Mouse (Mus musculus) forebrain, embryonic 13.5 days (tissue): ENCODE measurements around the gene Cfap74. TPM values are rescaled to one million over a fixed set of nuclear protein-coding genes. Genes with fewer than 3 reads are reported as not detected.
"Not testable (repeated sequence)": the region's sequence is repeated elsewhere in the genome, so short reads cannot be mapped to it uniquely, and the experiment has no call there.

ENCODE experiments used
- ATAC-seq: fragments of 200-750 bp; cut with Nextera tagmentation; 2 replicates; pipeline ENCODE4 v1.8.0; 2017
- H3K27ac ChIP-seq: fragments of 300-500 bp; sonication (generic); 2 replicates; pipeline ENCODE4 v1.5.1; 2015; ENCODE audit warnings: inconsistent platforms, mild to moderate bottlenecking, moderate library complexity
- H3K27me3 ChIP-seq: fragments of 300-500 bp; sonication (generic); 2 replicates; pipeline ENCODE4 v1.6.1; 2015; ENCODE audit warnings: mild to moderate bottlenecking, inconsistent platforms
- H3K36me3 ChIP-seq: fragments of 300-500 bp; sonication (generic); 2 replicates; pipeline ENCODE4 v1.6.1; 2015; ENCODE audit warnings: mild to moderate bottlenecking, inconsistent platforms; ENCODE audit not compliant: poor library complexity, severe bottlenecking
- H3K4me1 ChIP-seq: fragments of 300-500 bp; sonication (generic); 2 replicates; pipeline ENCODE4 v1.6.1; 2015; ENCODE audit warnings: inconsistent platforms
- H3K4me2 ChIP-seq: fragments of 300-500 bp; sonication (generic); 2 replicates; pipeline ENCODE4 v1.6.1; 2015; ENCODE audit warnings: inconsistent platforms, mild to moderate bottlenecking, moderate library complexity
- H3K4me3 ChIP-seq: fragments of 300-500 bp; sonication (generic); 2 replicates; pipeline ENCODE4 v1.5.1; 2015; ENCODE audit warnings: mild to moderate bottlenecking, inconsistent platforms
- H3K9ac ChIP-seq: fragments of 300-500 bp; sonication (generic); 2 replicates; pipeline ENCODE4 v1.6.1; 2015; ENCODE audit warnings: mild to moderate bottlenecking, inconsistent platforms
- H3K9me3 ChIP-seq: fragments of 300-500 bp; sonication (generic); replicated peaks from 2 replicates; pipeline ENCODE4 v1.6.1; 2016; ENCODE audit warnings: inconsistent platforms
- WGBS: fragments of 180-500 bp; shearing (Covaris S2); methylation state at CpG from one replicate; pipeline ENCODE4 v1.1.7; 2015; 5-methylcytosine and 5-hydroxymethylcytosine counted together
- polyA plus RNA-seq: library from polyadenylated mRNA; unstranded; fragments of >200 nt; fragmentation: Nextera tagmentation; extraction: Ambion mirVana; gene quantifications from 2 replicates; pipeline ENCODE4 v1.2.1, GENCODE M21; 2015

Gene Cfap74
- polyA plus RNA-seq, 1 experiment from 2014 or later, result 4.3 TPM

DNA sequence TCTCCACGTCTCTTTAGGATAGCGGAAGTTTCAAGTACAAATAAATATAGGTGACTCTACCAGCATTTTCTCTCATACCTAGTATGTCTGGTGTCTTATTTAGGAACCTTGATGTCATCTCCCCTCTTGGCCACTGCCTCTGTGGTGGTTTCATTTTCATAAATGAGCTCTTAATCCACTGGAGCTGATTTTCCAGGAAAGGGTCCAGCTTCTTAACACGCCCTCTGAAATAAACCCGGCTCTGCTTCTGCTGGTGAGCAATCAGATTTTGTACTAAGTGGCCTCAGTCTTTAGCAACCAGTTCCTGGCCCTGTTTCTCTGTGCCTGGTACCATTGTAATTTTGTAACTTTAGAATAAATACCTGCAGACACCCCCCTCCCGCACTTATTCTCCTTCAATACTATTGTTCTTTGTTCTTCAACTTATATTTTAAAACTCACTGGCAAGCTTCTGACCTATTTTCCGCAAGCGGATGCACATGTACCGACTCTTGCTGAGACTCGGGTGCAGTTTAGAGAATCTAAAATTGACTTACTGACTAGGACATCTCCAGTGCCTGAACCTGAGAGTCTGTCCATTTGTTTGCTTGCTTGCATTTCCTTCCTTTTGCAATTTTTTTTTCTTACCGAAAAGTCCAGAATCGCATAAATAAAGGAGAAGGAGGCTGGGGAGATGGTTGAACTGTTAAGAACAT lies 4.8 kb downstream of the Cfap74 start:
- Histone ChIP-seq H3K27ac (no peak overlapping the region), H3K36me3 (no peaks in the 10 kb centered on the region), H3K27me3 (no peaks in the 10 kb centered on the region), H3K9me3 (no peaks in the 10 kb centered on the region), H3K4me2 (no peak overlapping the region), H3K9ac (no peak overlapping the region), H3K4me3 (no peak overlapping the region), H3K4me1 (peaks cover 6% of the 10 kb centered on the region)
- no peak for ATAC-seq
- WGBS, result 96% methylated on average over 11 of the region's 11 CpGs

DNA sequence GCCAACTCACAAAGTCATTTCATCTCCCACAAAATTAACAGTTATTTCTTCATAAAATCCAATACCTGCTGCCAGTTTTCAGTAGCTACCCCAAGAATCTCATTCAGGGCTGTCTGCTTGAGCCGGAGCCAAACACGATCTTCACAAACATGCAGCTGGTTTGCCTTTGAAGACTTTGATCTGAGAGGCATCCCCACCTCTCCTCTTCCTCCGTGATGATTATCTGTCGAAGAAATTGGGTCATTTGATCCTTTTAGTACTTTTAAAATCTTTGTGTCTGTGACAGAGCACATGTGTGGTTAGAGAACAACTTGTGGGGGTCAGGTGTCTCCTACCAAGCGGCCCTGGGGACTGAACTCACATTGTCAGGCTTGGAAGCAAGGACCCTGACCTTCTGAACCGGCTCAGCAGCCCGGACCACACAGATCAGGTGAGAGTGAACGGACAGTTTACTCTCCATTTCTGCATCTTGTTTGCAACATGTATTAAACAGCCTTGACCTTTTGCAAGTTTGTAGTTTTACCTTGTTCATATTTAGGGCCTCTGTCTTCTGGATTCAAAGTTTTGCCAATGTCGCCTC lies 5.8 kb downstream of the Cfap74 start:
- ATAC-seq, result no peak

DNA sequence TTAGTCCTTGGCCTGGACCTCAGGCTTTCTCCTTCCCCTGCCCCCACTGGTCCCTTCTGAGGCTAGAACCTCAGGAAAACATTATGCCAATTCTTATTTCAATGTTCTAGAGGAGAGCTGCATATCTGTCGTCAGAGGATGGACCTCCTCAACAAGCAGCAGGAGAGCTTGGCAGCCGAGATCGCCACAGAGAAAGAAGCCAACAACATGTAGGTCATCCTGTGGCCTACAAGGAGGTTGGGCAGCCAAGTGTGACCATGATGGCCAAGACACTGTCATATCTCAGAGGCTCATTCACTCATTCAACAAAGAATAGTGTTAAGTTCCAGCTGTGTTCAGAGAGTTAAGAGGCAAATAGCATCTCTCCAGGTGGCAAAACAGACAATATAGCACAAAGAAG lies 11.1 kb downstream of the Cfap74 start:
- WGBS, result 84% methylated on average over 3 of the region's 3 CpGs
- H3K4me2 ChIP-seq, result no peak overlapping the region
- no peaks in the 10 kb centered on the region for H3K27me3 ChIP-seq
- ATAC-seq, result no peak
- no peak overlapping the region for H3K4me3 ChIP-seq
- H3K9me3 ChIP-seq, result no peaks in the 10 kb centered on the region
- H3K9ac ChIP-seq, result no peak overlapping the region
- no peaks in the 10 kb centered on the region for H3K4me1 ChIP-seq
- H3K36me3 ChIP-seq, result 0 out of 2 replicates have a peak, but pooled peaks cover 8% of the 10 kb centered on the region
- no peak overlapping the region for H3K27ac ChIP-seq

More for the DNA sequence above, 5.8 kb downstream of the Cfap74 start:
- no peaks in the 10 kb centered on the region for H3K9me3 ChIP-seq
- no peak overlapping the region for H3K4me3 ChIP-seq
- WGBS, result 86% methylated on average over 9 of the region's 9 CpGs
- H3K27ac ChIP-seq, result no peak overlapping the region
- H3K36me3 ChIP-seq, result no peaks in the 10 kb centered on the region
- H3K9ac ChIP-seq, result no peak overlapping the region
- H3K4me1 ChIP-seq, result peaks cover 3% of the 10 kb centered on the region; the same call in 1 of the 2 replicates
- no peak overlapping the region for H3K4me2 ChIP-seq
- H3K27me3 ChIP-seq, result no peaks in the 10 kb centered on the region

DNA sequence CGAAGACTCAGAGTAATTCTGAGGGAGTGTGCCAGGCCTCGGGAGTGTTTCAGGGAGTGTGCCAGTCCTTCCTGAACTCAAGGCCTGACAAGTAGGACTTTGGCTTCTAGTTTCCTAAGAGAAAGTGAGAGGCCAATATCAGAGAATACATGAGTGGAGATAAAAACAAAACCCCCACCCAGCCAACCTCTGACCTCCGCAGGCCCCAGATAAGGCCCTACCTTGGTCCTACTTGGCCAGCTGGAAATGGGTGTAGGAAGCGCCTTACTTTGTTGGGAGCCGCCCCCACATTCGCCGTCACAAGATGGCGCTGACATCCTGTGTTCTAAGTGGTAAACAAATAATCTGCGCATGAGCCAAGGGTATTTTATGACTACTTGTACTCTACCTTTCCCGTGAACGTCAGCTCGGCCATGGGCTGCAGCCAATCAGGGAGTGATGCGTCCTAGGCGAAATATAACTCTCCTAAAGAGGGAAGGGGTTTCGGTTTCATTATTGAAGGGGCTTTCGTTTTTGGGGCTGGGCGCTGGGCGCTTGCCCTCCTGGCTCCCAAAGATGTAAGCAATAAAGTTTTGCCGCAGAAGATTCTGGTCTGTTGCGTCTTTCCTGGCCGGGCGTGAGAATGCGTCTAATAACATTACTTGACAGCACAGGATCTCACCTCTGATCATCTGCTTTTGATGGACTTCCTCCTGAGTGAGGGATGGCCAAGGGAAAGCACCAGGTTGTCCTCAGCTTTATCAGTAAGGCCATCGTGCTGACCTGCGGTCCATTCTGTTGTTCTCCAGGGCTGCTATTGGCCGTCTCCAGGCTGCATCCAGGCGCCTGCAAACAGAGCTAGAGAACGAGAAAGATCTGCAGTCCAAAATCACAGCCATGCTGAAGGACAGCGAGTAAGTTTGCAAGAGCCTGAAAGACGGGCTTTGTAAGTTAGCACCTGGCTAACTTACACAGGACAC lies 12.7 kb downstream of the Cfap74 start:
- WGBS, result 88% methylated on average over 21 of the region's 30 CpGs

DNA sequence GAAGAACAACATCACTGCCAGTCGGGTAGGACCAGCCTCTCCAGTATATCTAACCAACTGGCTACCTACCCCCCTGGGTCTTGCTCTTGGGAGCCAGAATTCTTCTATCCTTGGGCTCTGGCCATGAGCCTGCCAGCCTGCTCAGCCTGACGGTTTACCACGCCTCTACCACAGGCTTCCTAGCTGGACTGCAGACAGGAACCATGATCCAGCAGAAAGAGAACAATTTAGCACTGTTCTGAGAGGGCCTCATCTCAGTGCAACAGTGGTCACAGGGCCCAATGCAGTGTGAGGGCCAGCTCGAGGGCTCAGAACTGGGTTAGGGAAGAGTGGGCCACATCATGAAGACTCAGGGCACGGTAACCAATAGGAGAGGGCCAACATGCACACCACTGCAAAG lies 15.0 kb downstream of the Cfap74 start:
- Histone ChIP-seq H3K27ac (no peak overlapping the region), H3K4me2 (no peak overlapping the region), H3K4me3 (no peak overlapping the region), H3K36me3 (0 out of 2 replicates have a peak, but pooled peaks cover 8% of the 10 kb centered on the region), H3K27me3 (no peaks in the 10 kb centered on the region), H3K4me1 (no peaks in the 10 kb centered on the region), H3K9ac (no peak overlapping the region), H3K9me3 (no peaks in the 10 kb centered on the region)
- ATAC-seq, result no peak
- 90% methylated on average over 5 of the region's 5 CpGs for WGBS

More for the DNA sequence above, 12.7 kb downstream of the Cfap74 start:
- not testable (repeated sequence) for H3K4me3 ChIP-seq, H3K36me3 ChIP-seq, H3K9ac ChIP-seq, H3K4me2 ChIP-seq, H3K4me1 ChIP-seq, H3K27me3 ChIP-seq, H3K27ac ChIP-seq, H3K9me3 ChIP-seq, ATAC-seq

DNA sequence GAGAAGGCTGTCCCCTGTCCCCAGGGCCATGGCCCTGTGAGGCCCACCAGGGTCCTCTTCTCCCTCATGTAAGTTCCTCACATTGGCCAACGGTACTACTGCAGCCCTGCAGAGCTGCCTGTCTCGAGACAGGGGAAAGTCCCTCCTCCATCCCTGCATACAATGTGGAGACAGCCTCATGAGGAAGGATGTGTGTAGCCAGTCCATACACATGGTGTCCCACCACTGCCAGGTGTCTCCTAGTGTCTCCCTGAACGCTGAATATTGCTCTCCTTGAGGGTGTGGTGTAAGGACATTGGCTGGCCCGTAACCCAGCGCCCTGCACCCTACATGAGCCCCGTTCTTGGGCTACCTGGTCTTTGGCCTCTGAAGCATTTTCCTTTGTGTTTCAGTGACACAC lies 17.3 kb downstream of the Cfap74 start:
- 89% methylated on average over 6 of the region's 6 CpGs for WGBS
- Histone ChIP-seq H3K4me2 (no peak overlapping the region), H3K9me3 (no peaks in the 10 kb centered on the region), H3K27ac (no peak overlapping the region), H3K4me1 (no peaks in the 10 kb centered on the region), H3K9ac (no peak overlapping the region), H3K36me3 (no peaks in the 10 kb centered on the region), H3K4me3 (no peak overlapping the region), H3K27me3 (no peaks in the 10 kb centered on the region)
- ATAC-seq, result no peak

DNA sequence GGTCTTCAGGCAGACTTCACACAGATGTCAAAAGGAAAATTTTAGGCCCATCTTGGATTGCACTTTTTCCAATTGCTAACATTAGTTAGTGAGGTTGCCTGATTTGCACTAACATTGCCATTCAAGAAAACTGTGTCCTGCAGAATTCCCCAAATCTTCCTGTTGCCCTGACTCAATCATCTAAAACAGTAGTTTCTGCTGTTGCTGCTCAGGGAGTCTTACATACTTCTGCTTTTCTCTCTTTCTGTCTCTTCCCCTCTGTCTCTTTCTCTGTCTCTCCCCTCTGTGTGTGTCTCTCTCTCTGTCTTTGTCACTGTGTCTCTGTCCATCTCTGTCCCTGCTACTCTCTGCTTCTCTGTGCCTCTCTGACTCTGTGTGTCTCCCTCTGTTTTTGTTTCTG lies 19.5 kb downstream of the Cfap74 start:
- Histone ChIP-seq H3K27ac (no peak overlapping the region), H3K4me3 (no peak overlapping the region), H3K9me3 (no peaks in the 10 kb centered on the region), H3K4me1 (no peaks in the 10 kb centered on the region), H3K9ac (no peak overlapping the region), H3K36me3 (no peaks in the 10 kb centered on the region), H3K27me3 (no peaks in the 10 kb centered on the region), H3K4me2 (no peak overlapping the region)
- no peak for ATAC-seq

DNA sequence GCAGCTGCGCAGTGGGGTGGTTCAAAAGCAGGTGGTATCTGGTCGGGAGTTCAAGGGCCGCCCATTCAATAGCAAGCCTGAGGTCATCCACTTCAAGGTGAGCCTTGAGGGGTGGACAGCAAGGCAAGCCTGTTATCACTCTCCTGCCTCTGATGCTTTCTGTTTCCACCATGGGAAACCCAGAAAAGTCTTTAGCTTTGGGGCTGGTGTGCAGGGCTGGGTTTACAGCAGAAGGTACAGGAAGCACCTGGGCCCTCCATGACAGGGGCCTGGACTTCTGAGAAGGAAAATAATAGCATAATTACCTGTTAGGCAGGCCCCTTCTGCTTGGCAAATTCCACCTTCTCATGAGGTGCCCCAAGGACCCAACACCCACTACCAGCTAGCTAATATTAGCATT lies 20.2 kb downstream of the Cfap74 start:
- H3K4me2 ChIP-seq, result no peak overlapping the region
- H3K9me3 ChIP-seq, result no peaks in the 10 kb centered on the region
- H3K9ac ChIP-seq, result no peak overlapping the region
- H3K36me3 ChIP-seq, result no peaks in the 10 kb centered on the region
- no peak overlapping the region for H3K27ac ChIP-seq
- H3K4me3 ChIP-seq, result no peak overlapping the region
- WGBS, result 86% methylated on average over 3 of the region's 3 CpGs
- no peaks in the 10 kb centered on the region for H3K27me3 ChIP-seq
- H3K4me1 ChIP-seq, result no peaks in the 10 kb centered on the region
- ATAC-seq, result no peak

DNA sequence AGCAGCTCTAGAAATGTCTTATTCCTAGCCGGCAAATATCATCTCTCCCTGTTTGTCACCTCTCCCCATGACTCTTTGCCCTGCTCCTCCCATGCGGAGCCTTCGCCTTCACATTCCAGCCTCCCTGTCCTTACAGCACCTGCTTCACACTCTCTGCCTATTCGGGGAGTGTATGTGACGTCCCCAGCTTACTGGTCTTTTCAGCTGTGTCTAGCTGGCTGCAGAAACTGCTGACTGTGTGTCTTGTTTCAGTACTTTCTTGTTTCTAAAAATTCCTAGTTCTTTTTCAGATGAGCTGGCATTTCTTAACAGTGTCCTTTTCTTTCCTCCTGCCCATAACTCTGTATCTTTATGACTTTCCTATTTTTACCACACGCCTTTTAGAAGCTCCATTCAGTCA lies 23.4 kb downstream of the Cfap74 start:
- no peaks in the 10 kb centered on the region for H3K27me3 ChIP-seq
- no peak overlapping the region for H3K27ac ChIP-seq
- H3K36me3 ChIP-seq, result no peaks in the 10 kb centered on the region
- no peak overlapping the region for H3K4me3 ChIP-seq
- 93% methylated on average over 6 of the region's 6 CpGs for WGBS
- H3K4me2 ChIP-seq, result no peak overlapping the region
- no peak for ATAC-seq
- H3K9ac ChIP-seq, result no peak overlapping the region
- no peaks in the 10 kb centered on the region for H3K9me3 ChIP-seq
- no peaks in the 10 kb centered on the region for H3K4me1 ChIP-seq

DNA sequence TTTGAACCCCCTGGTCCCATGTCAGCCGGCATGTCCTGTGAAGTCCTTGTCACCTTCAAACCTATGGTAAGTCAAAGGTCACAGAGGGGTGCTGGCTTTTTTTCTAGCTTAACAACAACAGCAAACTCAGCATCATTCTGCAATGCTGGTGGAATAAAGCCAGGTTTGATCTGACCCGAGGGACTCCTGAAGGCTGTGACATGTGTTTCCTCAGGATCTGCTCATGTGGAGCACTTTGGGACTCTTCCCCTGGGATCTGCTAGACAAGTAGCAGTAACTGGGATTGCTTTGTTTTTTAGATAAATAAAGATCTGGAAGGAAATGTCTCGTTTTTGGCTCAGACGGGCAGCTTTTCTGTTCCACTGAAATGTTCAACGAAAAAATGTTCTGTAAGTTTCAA lies 25.0 kb downstream of the Cfap74 start:
- ATAC-seq, result no peak
- Histone ChIP-seq H3K9ac (no peak overlapping the region), H3K27me3 (no peaks in the 10 kb centered on the region), H3K36me3 (no peaks in the 10 kb centered on the region), H3K27ac (no peak overlapping the region), H3K4me3 (no peak overlapping the region), H3K4me2 (no peak overlapping the region), H3K4me1 (no peaks in the 10 kb centered on the region), H3K9me3 (no peaks in the 10 kb centered on the region)
- 91% methylated on average over 5 of the region's 5 CpGs for WGBS

DNA sequence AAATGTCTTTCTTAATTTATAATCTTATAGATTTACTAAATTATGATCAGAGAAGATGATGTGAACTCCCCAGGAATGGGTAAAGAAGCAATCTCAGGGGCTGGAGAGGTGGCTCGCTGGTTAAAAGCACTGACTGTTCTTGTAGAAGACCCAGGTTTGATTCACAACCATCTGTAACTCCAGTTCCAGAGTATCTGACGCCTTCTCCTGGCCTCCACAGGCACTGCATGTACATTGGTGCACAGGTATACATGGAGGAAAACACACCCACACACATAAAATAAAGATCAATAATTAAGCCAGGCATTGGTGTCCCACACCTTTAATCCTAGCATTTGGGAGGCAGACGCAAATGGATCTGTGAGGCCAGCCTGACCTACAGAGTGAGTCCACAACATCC lies 33.8 kb downstream of the Cfap74 start:
- ATAC-seq, result no peak
- no peak overlapping the region for H3K4me3 ChIP-seq
- H3K27me3 ChIP-seq, result no peaks in the 10 kb centered on the region
- H3K4me1 ChIP-seq, result no peaks in the 10 kb centered on the region
- H3K36me3 ChIP-seq, result no peaks in the 10 kb centered on the region
- no peak overlapping the region for H3K4me2 ChIP-seq
- H3K27ac ChIP-seq, result no peak overlapping the region
- WGBS, result 74% methylated on average over 3 of the region's 3 CpGs
- H3K9me3 ChIP-seq, result no peaks in the 10 kb centered on the region
- H3K9ac ChIP-seq, result no peak overlapping the region

DNA sequence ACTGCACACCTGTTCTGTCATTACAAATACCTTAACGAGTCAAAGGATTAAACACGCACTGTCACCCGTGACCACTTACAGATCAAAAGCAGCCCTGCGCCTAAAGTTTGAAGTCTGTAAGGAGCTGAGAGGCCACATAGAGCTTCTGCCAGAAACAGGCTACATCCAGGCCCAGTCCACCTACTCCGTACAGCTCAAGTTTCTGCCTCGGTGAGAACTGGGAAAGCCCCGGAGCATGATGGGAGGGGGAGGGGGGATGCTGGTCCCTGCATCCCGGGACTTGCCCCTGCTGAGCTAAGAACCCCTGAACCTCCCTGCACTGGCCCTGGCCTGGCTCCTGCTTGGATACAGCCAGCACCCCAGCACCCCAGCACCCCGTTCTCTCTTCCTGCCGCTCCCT lies 42.6 kb downstream of the Cfap74 start:
- WGBS, result 31% methylated on average over 10 of the region's 10 CpGs
- Histone ChIP-seq H3K4me2 (no peak overlapping the region; the same call in 1 of the 2 replicates), H3K36me3 (no peaks in the 10 kb centered on the region), H3K4me3 (no peak overlapping the region), H3K9me3 (no peaks in the 10 kb centered on the region), H3K27ac (no peak overlapping the region), H3K9ac (no peak overlapping the region), H3K4me1 (0 out of 2 replicates have a peak, but pooled peaks cover 3% of the 10 kb centered on the region), H3K27me3 (no peaks in the 10 kb centered on the region)
- ATAC-seq, result no peak
